Mouse (Mus musculus) spleen, postnatal 4 days (tissue): ENCODE results near the gene 2310057N15Rik.
"Not testable (repeated sequence)": the region's sequence is repeated elsewhere in the genome, so short reads cannot be mapped to it uniquely, and the experiment has no call there.

Experiments used
- DNase-seq, 2 experiments: peaks; one replicate each; pipeline ENCODE4 v3.0.0; 2022; ENCODE audit warnings: low spot score in 2 of 2

The 2310057N15Rik gene

DNA sequence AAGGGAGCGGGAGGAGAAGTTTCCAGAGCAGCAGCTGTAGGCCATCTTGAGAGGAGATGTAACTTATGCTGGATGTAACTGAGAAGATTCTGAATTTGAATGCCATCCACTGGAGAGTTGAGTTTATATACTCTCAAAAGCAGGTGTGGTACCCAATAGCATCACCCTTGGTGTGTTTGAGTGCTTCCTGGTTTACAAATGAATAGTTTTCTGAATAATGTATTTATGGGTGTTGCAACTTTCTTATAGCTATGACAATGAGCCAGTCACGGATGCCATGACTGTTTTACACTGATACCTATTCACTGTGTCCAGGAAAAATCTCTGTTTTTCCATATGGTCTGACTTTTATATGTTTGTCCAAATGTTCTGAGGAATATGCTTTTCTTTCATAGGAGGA, at the start of gene 2310057N15Rik:
Gene 2310057N15Rik, minus strand, starts transcription at position 101 of the 400 bp plus-strand sequence.
- no peak for DNase-seq

DNA sequence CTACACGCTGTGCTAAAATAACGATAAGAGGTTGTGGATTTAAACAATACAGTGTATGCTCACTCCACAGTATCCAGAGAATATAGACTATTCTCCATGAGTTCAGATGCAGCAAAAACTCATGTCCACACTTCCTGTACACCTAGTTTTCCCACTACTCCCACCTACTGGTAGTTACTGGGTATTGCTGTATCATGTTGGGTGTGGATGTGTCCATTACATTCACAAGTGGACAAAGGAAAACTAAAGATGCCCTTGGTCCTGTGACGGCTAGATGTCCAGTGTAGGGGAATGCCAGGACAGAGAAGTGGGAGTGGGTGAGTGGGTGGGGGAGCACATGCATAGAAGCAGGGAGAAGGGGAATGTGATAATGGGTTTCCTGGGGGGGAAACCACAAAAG, 49.7 kb upstream of the 2310057N15Rik start:
- DNase-seq = no peak

GRCm38 (mm10) chr16:88820066-88820465, 46.1 kb upstream of the 2310057N15Rik start, which contains the start of gene Krtap15:
Gene Krtap15 (plus strand): TSS chr16:88820215.
- DNase-seq = no peak

- DNase-seq = no peak
Measured at GRCm38 (mm10) chr16:88811827-88812226, 37.8 kb upstream of the 2310057N15Rik start, which contains the start of gene Gm20741. Gene Gm20741 (minus strand): TSS chr16:88812220.

GRCm38 (mm10) chr16:88786786-88787185, 12.8 kb upstream of the 2310057N15Rik start:
- DNase-seq = no peak

- no peak for DNase-seq
Measured at GRCm38 (mm10) chr16:88777596-88777995, 3.6 kb upstream of the 2310057N15Rik start, which contains the start of gene Gm5965. Gene Gm5965 (plus strand): TSS chr16:88777896.

DNA sequence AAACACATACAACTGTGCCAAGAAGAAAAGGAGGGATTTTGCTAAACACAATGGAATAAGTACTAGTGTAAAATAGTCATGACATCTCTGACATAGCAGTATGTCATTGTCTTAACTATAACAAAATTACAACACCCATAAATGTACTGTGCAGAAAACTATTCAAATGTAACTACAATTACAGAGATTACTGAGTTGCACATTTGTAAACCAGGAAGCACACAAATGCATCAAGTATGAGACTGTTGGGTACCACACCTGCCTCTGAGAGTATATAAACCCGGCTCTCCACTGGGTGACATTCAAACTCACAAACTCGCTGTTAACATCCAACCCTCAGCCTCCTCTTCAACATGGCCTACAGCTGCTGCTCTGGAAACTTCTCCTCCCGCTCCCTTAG, 15.5 kb downstream of the 2310057N15Rik start, which contains the start of gene 2310034C09Rik:
Gene 2310034C09Rik, plus strand, starts transcription at position 301 of the 400 bp plus-strand sequence.
- DNase-seq = not testable (repeated sequence)

GRCm38 (mm10) chr16:88751535-88751934, 22.5 kb downstream of the 2310057N15Rik start, which contains the start of gene Krtap13:
Gene Krtap13 (minus strand): TSS chr16:88751635.
- DNase-seq = not testable (repeated sequence)

- no peak for DNase-seq
Measured at GRCm38 (mm10) chr16:88747943-88748342, 26.1 kb downstream of the 2310057N15Rik start.

- DNase-seq = no peak
Measured at GRCm38 (mm10) chr16:88744750-88745340, 29.2 kb downstream of the 2310057N15Rik start.

GRCm38 (mm10) chr16:88735391-88735790, 38.6 kb downstream of the 2310057N15Rik start:
- DNase-seq = no peak

DNA sequence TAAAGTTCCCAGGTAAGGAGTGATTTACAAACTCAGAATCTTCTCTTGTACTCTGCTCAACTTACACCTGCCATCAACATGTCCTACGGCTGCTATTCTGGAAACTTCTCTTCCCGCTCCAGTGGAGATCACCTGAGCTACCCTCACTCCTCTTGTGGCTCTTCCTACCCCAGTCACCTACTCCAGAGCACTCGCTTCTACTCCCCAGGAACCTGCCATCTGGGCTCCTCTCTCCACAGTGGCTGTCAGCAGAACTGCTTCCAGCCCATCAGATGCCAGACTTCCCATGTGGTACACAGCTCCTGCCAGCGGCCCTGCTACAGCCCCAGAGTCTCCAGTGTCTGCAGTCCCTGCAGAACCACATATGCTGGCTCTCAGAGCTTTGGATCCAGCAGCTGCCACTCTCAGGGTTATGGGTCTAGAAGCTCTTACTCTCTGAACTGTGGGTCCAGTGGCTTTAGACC, 45.2 kb downstream of the 2310057N15Rik start, which contains the start of gene Krtap13-1:
Gene Krtap13-1, plus strand, starts transcription at position 51 of the 464 bp plus-strand sequence.
- no peak for DNase-seq
